Mouse (Mus musculus) stomach, postnatal 0 days (tissue): ENCODE results near the gene Phgdh. TPM values are rescaled to one million over a fixed set of nuclear protein-coding genes. Genes with fewer than 3 reads are reported as not detected.

Experiments
- ATAC-seq: fragments of 200-750 bp; cut with Nextera tagmentation; 2 replicates; pipeline ENCODE4 v1.8.0; 2017; ENCODE audit not compliant: low FRiP score, low TSS enrichment
- DNase-seq: peaks from one replicate; pipeline ENCODE4 v3.0.0-alpha.2; 2016; ENCODE audit warnings: low spot score
- H3K27ac ChIP-seq: fragments of 300-500 bp; sonication (generic); replicated peaks from 2 replicates; pipeline ENCODE4 v1.5.1; 2014; ENCODE audit warnings: mild to moderate bottlenecking, control low read depth
- H3K27me3 ChIP-seq: fragments of 300-500 bp; sonication (generic); 2 replicates; pipeline ENCODE4 v1.6.1; 2014; ENCODE audit warnings: low read length; ENCODE audit not compliant: control insufficient read depth, insufficient read depth
- H3K36me3 ChIP-seq: fragments of 300-500 bp; sonication (generic); 2 replicates; pipeline ENCODE4 v1.6.1; 2014; ENCODE audit warnings: low read length, mixed read lengths; ENCODE audit not compliant: control insufficient read depth, insufficient read depth
- H3K4me1 ChIP-seq: fragments of 300-500 bp; sonication (generic); replicated peaks from 2 replicates; pipeline ENCODE4 v1.6.1; 2014; ENCODE audit warnings: antibody characterized with exemption; ENCODE audit not compliant: control insufficient read depth, insufficient read depth
- H3K4me2 ChIP-seq: fragments of 300-500 bp; sonication (generic); replicated peaks from 2 replicates; pipeline ENCODE4 v1.6.1; 2014; ENCODE audit warnings: low read depth, mild to moderate bottlenecking, control low read depth, moderate library complexity
- H3K4me3 ChIP-seq: fragments of 300-500 bp; sonication (generic); 2 replicates; pipeline ENCODE4 v1.5.1; 2014; ENCODE audit warnings: low read depth, low read length, control low read depth
- H3K9ac ChIP-seq: fragments of 300-500 bp; sonication (generic); 2 replicates; pipeline ENCODE4 v1.6.1; 2014; ENCODE audit warnings: mild to moderate bottlenecking, low read length, control low read depth, mixed read lengths
- H3K9me3 ChIP-seq: fragments of 300-500 bp; sonication (generic); 2 replicates; pipeline ENCODE4 v1.6.1; 2016; ENCODE audit warnings: low read length; ENCODE audit not compliant: control insufficient read depth
- CTCF ChIP-seq: IDR thresholded peaks from 2 replicates; pipeline ENCODE4 v1.5.1; 2016; ENCODE audit warnings: antibody characterized with exemption, low read depth, mild to moderate bottlenecking, moderate library complexity
- EP300 ChIP-seq: optimal IDR thresholded peaks from 2 replicates; pipeline ENCODE3; 2016; ENCODE audit warnings: antibody characterized with exemption
- WGBS: fragments of 180-500 bp; shearing (Covaris S2); extraction: QIAGEN DNeasy Blood & Tissue Kit; methylation state at CpG from one replicate; pipeline ENCODE4 v1.1.7; 2014; 5-methylcytosine and 5-hydroxymethylcytosine counted together
- polyA plus RNA-seq: library from polyadenylated mRNA; unstranded; fragments of >200 nt; fragmentation: Nextera tagmentation; extraction: Ambion mirVana; gene quantifications from 2 replicates; pipeline ENCODE4 v1.2.1, GENCODE M21; 2015

The Phgdh gene
- polyA plus RNA-seq, 1 experiment from 2014 or later: 95.1 TPM

DNA sequence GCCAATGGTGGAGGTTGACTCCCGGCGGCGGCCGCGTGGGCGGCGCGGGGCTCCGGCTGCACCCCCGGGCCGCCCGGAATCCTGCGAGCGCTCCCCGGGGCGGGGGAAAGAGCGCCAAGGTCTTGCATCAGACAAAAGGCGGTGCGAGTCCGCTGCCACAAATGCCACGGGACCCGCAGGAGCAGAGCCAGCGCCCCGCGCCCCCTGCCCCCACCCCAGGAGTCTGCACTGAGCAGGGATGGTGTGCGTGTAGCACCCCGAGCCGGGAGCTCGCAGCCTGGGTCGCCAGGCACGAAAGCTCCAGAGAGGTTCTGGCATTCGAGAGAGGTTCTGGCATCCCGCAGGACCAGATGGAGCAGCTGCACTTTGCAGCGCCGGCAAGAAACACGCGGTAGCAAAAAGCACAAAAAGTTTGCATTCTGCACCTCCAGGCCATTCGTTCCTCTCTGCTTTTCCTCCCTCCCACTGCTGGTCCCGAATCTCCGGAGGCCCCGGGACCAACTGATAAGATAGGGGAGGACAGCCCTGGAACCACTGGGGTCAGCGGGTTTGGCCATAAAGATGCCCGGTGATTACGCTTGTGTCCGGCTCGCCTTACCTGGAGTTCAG, 589 bp downstream of the Phgdh start:
- under 1% methylated on average over 46 of the region's 46 CpGs for WGBS
- no peaks in the 10 kb centered on the region; the same call in none of the 2 replicates for H3K4me1 ChIP-seq
- H3K4me2 ChIP-seq: peak overlapping the region; percentile 95
- peak overlapping the region; percentile 57 for H3K4me3 ChIP-seq
- H3K9me3 ChIP-seq: no peaks in the 10 kb centered on the region
- no peaks in the 10 kb centered on the region for H3K27me3 ChIP-seq
- peak; percentile 52 for ATAC-seq
- TF ChIP-seq EP300 (no peak), CTCF (no peak)
- no peaks in the 10 kb centered on the region for H3K36me3 ChIP-seq
- peak overlapping the region; percentile 83 for H3K27ac ChIP-seq
- H3K9ac ChIP-seq: peak overlapping the region; percentile 66
- DNase-seq: peak; percentile 64

DNA sequence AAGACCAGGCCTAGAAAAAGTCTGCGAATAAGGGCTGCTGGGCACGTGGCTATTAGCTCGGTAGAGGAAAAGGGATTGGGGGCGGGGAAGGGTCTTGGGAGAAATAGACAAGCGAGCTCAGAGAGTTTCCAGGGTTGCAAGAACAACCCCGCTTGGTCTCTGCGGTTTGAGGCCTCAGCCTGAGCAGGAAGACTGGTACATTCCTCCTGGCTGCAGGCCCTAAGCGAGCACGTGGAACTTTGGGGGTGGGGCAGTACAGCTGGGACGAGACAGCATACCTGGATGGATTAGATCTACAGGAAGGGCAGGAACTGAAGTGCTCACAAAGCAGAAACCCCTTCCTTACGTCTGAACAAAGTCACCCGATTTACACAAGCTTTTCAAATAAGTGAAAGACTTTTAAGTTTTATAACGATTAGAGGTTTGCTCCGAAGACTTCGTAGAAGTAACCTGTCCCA, 1.2 kb downstream of the Phgdh start:
- TF ChIP-seq CTCF (no peak), EP300 (no peak)
- Histone ChIP-seq H3K4me1 (no peaks in the 10 kb centered on the region; the same call in none of the 2 replicates), H3K4me2 (peak overlapping the region; percentile 95), H3K4me3 (peak overlapping the region; percentile 57), H3K36me3 (no peaks in the 10 kb centered on the region; the same call in 1 of the 2 replicates), H3K9me3 (no peaks in the 10 kb centered on the region), H3K27me3 (no peaks in the 10 kb centered on the region), H3K9ac (peak overlapping the region; percentile 66), H3K27ac (peak overlapping the region; percentile 83)
- DNase-seq (peak; percentile 77), ATAC-seq (peak; percentile 76)
- WGBS: 6% methylated on average over 15 of the region's 15 CpGs

DNA sequence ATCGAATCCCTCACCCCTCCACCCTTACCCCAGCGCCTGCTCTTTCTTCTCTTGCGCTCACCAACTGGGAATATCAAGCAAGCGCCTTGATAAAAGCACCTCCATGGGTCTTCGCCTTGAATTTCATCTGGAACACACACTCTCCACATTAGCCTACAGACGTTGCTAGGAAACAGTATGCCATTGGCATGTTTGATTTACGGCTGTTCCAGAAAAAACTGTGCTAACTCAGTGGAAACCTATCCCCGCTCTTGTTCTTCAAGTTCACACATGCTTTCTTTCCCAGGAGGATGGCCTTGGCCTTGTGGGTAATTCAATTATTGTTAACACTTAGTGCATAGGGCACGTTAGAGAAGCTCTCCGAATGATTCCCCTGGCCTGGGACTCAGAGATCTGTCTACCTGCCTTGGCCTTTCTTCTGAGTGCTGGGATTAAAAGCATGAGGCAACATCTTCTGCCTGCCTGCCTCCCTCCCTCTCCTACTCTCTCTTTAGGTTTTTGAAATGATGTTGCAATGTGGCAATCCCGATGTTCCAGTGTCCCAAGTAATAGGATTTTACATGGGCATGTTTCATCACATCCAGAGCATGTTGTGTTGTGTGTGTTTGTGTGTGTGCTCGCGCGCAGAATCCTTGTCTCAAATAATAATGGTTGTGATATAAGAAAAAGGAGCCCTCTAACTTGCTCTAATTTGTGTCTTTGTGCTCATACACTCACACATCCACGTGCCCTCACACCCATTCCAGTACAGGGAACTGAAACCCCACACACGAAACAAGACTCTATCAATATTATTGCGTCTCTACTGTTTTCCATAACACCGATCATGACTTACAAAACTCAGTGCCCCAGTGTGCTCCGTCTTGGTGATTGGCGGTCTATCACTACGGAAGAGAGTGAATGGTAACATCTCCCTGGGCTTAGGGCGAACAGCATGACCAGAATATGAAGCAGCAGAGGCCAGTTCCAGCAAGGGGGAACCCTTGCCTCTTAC, 2.8 kb downstream of the Phgdh start:
- Histone ChIP-seq H3K4me2 (no peak overlapping the region), H3K4me3 (no peak overlapping the region), H3K27ac (peak overlapping the region; percentile 53), H3K9me3 (no peaks in the 10 kb centered on the region), H3K9ac (no peak overlapping the region), H3K4me1 (no peaks in the 10 kb centered on the region; the same call in none of the 2 replicates), H3K36me3 (no peaks in the 10 kb centered on the region; the same call in 1 of the 2 replicates), H3K27me3 (no peaks in the 10 kb centered on the region)
- DNase-seq: no peak
- 73% methylated on average over 22 of the region's 22 CpGs for WGBS
- no peak for ATAC-seq
- TF ChIP-seq CTCF (no peak), EP300 (no peak)

DNA sequence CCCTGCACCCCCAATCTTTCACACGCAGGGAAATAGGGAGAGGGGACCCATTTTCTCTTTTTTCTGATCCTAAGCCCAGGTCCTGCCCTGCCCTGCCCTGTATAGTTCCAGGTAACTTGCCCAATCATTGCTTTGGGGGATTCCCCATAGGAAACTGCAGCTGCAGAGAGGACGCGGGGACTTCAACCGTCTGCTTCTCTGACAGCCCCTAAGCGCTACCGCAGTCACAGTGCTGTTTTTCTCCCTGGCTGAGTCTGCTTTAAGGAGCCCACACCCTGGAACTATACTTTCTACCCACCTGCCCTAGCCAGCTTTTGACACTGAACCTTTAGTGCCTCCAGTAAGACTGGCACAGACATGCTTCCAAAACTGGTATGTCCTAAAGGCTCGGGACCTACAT, 3.9 kb downstream of the Phgdh start:
- Histone ChIP-seq H3K4me2 (no peak overlapping the region), H3K9ac (no peak overlapping the region), H3K27ac (peak overlapping the region; percentile 53; the same call in 1 of the 2 replicates), H3K9me3 (no peaks in the 10 kb centered on the region), H3K4me1 (no peaks in the 10 kb centered on the region; the same call in none of the 2 replicates), H3K4me3 (no peak overlapping the region), H3K27me3 (no peaks in the 10 kb centered on the region), H3K36me3 (no peaks in the 10 kb centered on the region; the same call in 1 of the 2 replicates)
- DNase-seq (no peak), ATAC-seq (no peak)
- no peak for TF ChIP-seq CTCF
- no peak for TF ChIP-seq EP300
- 58% methylated on average over 7 of the region's 7 CpGs for WGBS

DNA sequence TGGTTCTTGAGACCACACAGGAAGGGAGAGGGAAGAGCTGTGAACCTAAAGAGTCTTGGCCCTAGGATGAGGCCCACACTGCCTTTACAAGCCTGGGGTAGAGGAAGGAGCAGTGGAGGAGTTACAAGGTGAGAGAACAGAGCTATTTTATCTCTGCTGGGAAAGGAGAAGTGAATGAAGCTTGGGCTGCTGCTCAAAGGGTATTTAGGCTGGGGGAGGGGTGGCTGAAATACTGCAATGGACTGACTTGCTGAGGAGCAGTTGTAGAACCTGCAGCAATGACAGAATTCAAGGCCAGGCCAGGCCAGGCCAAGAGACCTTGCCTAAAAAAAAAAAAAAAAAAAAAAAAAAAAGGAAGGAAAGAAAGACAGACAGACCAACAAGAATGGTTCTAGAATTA, 4.5 kb downstream of the Phgdh start:
- Histone ChIP-seq H3K4me2 (no peak overlapping the region), H3K27ac (0 out of 2 replicates have a peak overlapping the region, but pooled peaks have one; percentile 53), H3K9ac (no peak overlapping the region), H3K36me3 (no peaks in the 10 kb centered on the region; the same call in 1 of the 2 replicates), H3K4me1 (no peaks in the 10 kb centered on the region; the same call in none of the 2 replicates), H3K9me3 (no peaks in the 10 kb centered on the region), H3K4me3 (no peak overlapping the region), H3K27me3 (no peaks in the 10 kb centered on the region)
- DNase-seq (no peak), ATAC-seq (no peak)
- TF ChIP-seq EP300 (no peak), CTCF (no peak)
